Mouse (Mus musculus): ENCODE measurements at regions not wholly inside any gene's neighbourhood (a gene's known extent, or its start where the extent isn't known, plus 50 kb on each side); places are given as distances from the start of the nearest gene placed in this dataset.

GRCm38 (mm10) chr3:41476516-41476915 lies 79.0 kb upstream of the Jade1 start:
- DNase-seq (ENCODE audit: low spot score): no peak

- no peak for DNase-seq (ENCODE audit: low spot score)
Measured at GRCm38 (mm10) chr3:41472586-41472985, 82.9 kb upstream of the Jade1 start.

DNA sequence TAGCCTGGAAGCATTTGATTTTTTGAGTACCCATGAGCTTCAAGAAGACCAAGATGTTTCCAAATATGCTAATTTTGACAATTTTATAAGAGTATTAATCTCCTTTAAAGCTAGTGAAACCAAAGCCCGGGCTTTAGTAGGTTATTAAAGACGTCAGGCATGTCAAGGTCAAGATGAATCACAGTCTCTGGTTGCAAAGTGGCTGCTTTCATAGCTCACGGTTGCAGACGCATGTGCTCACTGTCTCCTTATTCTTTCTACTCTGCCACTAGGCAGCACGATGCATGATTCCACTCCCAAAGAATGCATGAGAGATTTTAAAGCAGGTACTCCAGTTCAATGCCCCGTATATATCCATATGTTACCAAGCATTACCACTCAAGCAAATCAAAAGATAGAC lies 86.4 kb upstream of the Jade1 start:
- DNase-seq (ENCODE audit: low spot score): no peak

DNA sequence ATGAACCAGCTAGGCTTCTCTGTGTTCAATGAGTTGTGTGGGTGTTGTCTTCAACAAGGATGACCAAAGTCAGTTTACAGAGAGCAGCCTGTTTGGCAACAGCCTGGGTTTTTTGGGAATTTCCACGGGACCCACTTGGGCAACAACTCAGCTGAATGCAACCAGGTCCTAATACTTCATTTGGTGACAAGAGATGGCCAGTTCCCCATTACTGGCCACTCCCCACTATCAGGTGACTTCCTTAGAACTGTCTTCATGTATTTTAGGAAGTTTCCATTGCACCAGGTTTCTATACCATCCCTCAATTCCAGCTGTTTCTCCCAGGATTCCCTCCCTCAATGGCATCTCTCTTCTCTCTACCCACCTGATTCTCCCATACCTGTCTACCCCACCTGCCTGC lies 87.7 kb upstream of the Jade1 start:
- DNase-seq (ENCODE audit: low spot score): no peak

GRCm38 (mm10) chr3:41465893-41466292 lies 89.6 kb upstream of the Jade1 start:
- DNase-seq (ENCODE audit: low spot score): no peak

GRCm38 (mm10) chr3:41462953-41463644 lies 92.4 kb upstream of the Jade1 start:
- DNase-seq (ENCODE audit: low spot score): no peak

GRCm38 (mm10) chr3:41460131-41460530 lies 95.4 kb upstream of the Jade1 start:
- DNase-seq (ENCODE audit: low spot score): no peak

DNA sequence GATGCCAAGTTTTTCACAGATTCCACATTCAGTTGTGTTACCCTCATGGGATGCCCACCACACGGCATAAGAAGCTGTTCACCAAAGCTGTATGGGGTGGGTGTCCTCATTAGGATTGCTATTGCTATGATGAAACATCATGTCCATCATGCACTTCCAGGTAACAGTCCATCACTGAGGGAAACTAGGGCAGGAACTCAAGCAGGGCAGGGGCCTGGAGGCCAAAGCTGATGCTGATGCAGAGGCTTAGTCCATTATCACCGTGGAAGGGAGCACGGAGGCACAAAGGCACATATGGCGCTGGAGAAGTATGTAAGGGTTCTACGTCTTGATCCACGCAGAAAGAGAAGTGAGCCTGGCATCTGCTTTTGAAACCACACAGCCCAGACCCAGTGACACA lies 97.4 kb upstream of the Jade1 start:
- no peak for DNase-seq (ENCODE audit: low spot score)

DNA sequence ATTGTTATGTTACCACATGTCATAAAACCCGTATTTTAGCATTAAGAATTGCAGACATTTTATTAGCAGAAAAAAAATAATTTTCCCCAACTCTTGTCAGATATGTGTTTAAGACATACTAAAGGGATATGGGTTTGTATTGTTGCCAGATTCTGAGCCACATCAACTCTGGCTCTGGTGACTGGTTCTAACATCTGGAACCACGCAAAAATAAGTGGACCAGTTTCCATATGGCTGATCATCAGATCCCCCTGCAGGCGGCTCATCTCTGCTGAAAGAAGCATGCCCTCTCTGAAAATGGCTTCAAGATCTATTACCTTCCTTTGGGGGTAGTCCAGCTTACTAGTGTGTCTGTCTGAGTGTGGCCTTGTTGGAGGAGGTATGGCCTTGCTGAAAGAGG lies 102.0 kb upstream of the Jade1 start:
- no peak for DNase-seq (ENCODE audit: low spot score)

GRCm38 (mm10) chr3:41452716-41453090 lies 102.8 kb upstream of the Jade1 start:
- no peak for DNase-seq (ENCODE audit: low spot score)

DNA sequence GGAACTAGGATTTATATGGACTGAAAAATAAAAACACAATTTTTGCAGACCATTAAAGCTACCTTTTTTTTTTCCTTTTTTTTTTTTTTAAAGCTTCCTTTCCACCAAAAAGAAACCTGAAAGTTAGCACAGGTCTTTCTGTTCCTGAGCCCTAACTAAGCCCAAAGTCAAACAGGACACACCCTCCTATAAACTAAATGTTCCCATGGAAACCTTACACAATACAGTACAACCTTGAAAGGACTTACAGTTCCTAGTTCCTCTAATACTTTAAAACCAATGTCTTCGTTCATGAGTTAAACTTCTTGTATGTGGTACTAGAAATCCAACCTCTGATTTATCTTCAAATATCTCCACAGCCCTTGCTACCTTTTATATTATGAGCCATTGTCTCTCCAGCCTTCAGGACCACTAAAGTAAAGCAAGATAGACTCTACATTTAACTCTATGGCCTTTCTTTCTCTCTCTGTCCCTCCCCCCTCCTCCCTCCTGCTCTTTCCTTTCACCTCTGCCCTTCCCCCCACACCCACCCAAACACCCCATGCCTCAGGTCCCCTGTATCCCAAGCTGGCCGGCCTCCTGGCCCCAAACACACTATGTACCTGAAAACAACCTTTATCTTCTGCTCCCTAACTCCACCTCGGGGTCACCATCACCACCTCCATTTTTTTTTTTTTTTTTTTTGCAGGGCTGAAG lies 103.4 kb upstream of the Jade1 start:
- DNase-seq (ENCODE audit: low spot score): no peak

DNA sequence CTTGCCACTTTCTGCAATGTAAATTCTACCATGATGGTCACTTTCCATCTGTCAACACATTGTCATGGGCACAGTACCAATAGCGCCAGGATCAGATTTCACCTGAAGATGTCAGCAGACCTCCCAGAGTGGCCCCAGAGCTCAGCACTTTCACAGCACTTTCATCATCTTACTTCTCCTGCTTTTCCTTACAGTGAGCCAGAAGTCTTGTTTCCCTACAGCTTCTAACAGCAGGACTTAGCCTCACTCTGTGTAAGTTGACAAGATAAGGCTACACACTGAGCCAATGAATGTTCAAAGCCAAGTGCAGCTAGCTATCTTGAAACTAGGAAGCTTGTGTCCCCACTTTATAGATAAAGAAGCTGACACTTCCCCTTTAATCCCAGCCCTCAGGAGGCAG lies 104.8 kb upstream of the Jade1 start:
- DNase-seq (ENCODE audit: low spot score): no peak

DNA sequence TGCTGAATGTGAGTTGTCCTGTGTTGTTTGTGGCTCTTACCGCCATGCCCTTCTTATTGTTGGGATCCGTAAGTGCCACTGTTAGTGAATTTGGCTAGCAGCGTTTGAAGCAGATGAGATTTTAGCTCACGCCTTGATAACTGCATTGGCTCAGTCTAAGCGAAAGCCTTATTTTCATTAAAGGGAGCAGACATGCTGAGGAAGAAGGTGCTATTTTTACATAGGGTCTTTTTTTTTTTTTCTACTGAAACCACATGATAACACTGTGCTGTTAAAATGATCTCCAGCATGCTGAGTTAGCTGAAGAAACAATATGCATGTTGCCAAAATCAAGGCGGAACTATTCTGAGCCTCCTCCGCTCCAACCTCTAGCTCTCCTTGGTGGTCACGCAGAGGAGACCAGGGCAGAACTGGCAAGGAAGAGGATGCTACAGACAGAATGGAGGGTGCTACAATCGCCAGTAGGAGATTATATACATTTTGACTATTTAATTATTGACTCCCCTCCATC lies 111.2 kb upstream of the Jade1 start:
- no peak for DNase-seq (ENCODE audit: low spot score)

- no peak for DNase-seq (ENCODE audit: low spot score)
Measured at GRCm38 (mm10) chr3:41436238-41436637, 119.3 kb upstream of the Jade1 start.

GRCm38 (mm10) chr3:41433106-41433505 lies 122.4 kb upstream of the Jade1 start:
- no peak for DNase-seq (ENCODE audit: low spot score)

GRCm38 (mm10) chr3:41432376-41432775 lies 123.2 kb upstream of the Jade1 start:
- no peak for DNase-seq (ENCODE audit: low spot score)

DNA sequence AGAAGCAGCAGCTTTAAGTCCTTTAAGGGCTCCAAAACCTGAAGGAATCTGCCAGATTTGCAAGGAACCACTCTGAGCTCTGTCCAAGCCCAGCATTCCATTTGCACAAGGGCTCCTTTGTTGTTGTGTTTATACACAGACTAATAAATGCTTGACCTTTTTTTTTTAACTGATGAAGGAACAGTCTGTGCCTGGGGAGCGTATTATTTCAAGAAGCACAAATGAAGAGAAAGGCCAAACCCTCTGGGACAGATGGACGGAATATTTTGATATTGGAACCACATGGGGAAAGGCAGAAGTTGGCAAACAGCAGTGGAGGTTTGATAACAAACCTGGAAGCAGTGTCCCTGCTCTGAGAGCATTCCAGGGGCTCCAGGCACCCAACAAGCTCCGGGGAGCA lies 125.3 kb upstream of the Jade1 start:
- no peak for DNase-seq (ENCODE audit: low spot score)

- no peak for DNase-seq (ENCODE audit: low spot score)
Measured at GRCm38 (mm10) chr3:41426946-41427345, 128.6 kb upstream of the Jade1 start.

DNA sequence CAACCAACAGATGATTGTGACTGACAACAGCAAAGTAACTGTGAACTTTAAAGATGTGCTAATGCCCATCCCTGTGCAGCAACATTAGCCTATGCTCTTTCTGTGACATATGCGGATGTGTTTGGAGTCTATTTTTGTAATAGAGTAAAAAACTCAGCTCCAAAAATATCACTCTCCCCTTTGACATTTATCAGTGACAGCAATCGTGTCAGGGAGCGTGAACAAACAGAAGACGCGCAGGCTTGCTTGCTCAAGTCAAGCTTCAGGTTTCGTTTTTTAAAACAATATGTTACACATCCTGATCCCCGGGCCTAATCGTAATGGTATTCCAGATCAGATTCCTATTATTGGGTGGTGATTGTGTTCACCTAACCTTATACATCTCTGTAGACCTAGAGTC lies 129.7 kb upstream of the Jade1 start:
- no peak for DNase-seq (ENCODE audit: low spot score)

DNA sequence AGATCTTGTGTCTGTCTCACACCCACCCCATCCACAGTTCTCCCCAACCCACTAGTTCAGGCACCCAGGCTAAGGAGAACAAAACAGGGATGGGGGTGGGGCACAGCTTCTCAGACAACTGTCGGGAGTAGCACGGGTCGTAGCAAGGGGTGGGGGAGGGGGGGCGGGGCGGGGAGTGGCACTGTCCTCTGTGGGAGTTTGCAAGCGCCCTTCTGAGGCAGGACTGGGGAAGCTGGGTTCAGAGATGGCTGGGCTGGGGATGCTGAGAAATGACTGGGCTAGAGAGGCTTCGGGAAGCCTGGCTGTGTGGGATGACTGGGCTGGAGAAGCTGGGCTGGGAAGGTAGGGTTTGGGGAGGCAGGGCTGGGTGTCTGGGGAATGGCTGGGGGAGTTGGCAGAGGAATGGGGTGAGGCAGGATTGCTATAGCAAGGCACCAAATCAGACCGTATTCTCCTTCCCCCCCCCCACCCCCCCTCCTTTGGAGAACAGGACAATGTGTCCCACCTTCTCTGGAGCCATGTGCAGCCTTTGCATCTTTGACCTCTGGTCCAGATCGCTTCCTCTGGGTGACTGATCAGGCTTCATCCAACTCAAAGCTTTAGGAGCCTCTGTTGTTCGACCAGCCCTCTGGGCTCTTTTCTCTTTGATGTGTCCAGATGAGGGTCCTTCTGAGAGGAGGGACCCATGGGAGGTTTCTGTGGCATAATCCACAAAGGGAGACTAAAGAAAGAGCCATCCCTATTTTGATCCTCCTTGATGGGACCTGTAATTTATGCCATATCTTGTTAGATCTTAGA lies 131.2 kb upstream of the Jade1 start:
- no peak for DNase-seq (ENCODE audit: low spot score)

DNA sequence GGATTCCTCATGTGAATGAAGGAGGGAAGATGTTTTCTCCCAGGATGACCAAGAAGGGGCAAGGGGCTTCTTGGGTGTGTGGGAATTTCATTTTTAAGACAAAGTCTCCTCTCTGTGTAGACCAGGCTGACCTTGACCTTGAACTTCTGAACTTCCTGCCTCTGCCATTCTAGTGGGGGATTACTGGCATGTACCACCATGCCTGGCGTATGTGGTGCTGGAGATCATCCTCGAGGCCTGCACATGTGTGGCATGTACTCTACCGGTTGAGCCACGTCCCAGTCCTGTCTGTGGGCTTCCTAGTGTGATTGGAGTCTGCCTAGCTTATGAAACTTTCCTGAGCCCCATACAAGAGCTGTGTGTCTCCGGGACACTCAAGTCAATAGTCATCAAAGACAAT lies 131.9 kb upstream of the Jade1 start:
- no peak for DNase-seq (ENCODE audit: low spot score)

- DNase-seq (ENCODE audit: low spot score): peak; percentile 33
Measured at GRCm38 (mm10) chr3:41422615-41423579, 132.6 kb upstream of the Jade1 start.

All from ovary, postnatal 36 days (tissue).